Mouse (Mus musculus) right cerebral cortex, adult 2 months (tissue): Measurements from ENCODE around the gene St3gal6.

Source experiments
- DNase-seq, 2 experiments: peaks; one replicate each; pipeline ENCODE4 v3.0.0; 2021 to 2022; ENCODE audit warnings: low spot score in 2 of 2

Gene St3gal6

DNA sequence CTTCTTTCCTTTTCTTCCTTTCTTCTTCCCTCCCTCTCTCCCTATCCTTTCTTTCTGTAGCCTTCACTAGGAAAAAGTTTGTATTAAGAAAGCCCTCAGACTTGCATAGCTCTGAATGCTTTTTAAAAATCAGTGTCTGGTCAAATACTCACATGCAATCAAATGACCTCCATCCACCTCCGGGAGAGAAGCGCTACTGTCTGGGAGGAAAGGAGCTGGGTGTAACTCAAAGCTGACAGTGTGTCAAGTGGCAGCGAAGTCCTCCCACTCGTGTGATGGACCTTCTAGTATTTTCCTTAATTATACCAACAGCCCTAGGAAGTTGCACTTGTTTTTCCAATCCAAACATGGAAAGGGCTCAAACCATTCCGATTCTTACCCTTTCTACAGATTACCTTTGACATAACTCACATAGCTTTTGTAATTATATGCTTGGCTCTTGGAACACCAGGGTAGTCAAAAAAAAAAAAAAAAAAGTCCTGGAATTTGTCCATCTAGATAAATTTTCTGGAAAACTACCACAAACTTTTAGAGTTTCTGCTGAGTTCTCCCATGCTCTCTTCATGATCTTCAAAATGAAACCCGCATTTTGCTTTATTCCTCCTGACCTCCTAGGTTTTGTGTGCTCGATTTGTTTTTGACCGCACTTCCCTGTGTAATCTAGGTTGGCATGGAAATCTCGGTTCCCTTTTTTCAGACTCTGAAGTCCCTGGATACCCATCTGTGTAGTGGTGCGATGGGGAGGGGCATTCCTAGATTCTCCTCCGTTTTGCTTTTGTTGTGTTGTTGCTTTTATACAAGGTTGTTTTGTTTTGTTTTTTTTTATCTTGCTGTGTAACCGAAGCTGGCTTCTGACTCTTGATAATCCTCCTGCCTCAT lies at the start of gene St3gal6:
Gene St3gal6, minus strand, starts transcription at position 272 of the 879 bp plus-strand sequence.
- no peak for DNase-seq

DNA sequence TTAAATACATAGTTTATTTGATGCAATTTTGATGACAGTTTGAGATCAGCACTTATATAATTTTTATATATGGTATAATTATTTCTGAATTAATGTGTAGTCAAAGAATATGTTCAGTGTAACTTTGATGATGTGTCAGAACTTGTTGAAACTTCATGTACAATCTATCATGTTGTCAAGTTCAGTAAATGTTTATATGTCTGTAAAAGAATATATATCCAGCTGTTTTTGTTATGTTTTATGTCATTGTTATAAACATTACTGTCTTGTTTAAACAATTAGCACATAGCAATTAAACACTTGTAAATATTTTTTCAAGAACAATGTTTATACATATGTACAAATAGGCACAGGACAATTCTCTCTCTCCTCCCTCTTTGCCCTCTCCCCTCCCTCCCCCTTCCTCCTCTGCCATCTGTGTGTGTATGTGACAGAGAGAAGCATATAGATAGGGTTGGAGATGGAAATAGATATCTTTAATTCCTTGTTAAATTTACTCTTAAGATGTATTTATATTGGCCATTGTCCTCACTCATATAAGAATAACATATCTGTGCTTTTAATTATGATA lies 46.7 kb upstream of the St3gal6 start:
- DNase-seq, result no peak

DNA sequence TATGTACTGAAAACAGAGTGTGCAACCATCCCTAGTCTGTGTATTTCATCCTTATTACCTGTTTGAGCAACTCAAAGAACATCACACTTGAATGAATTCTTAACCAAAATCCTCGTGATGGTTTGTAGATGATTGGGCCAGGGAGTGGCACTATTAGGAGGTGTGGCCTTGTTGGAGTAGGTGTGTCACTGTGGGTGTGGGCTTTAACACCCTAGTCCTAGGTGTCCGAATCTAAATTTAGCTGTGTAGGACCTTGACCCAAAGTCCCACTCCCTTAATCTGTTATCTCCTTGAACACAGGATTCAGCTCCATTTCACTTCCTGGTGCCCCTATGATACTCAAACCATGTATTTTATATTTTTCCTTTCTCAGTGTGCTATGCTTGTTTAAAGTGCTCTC lies 37.2 kb upstream of the St3gal6 start:
- no peak for DNase-seq

DNA sequence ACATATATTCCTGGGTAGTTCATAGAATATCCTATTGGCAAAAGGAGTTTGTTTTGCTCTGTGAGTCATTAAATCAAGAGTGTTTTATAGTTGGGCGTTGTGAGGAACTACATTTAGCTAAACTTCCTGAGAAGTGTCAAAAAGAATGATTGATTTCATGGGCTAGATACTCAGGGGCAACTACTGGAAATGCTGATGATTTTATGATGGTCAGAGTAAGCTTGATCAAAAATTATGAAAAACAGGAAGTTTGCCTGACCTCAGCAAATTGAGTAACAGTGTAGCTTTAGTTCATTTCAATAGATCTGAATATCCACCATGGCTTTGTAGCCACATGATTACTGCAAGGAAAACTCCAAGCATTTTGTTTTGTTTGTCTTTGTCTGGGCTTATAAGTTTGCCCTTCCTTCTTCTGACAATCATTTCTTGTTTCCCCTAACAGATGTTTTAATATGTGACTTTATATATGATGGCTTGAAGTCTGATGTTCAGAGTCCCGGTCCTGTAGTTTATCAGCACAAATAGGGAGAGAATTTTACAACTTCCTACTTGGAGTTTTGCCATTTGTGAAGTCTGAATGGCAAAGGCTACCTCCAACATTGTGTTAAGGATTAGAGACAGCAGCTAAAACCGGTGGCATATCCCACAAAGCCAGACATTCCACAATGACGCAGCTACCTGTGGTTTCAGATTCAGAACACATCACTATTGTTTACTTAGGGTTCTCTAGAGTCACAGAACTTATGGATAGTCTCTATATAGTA lies 32.2 kb upstream of the St3gal6 start:
- DNase-seq, result no peak

DNA sequence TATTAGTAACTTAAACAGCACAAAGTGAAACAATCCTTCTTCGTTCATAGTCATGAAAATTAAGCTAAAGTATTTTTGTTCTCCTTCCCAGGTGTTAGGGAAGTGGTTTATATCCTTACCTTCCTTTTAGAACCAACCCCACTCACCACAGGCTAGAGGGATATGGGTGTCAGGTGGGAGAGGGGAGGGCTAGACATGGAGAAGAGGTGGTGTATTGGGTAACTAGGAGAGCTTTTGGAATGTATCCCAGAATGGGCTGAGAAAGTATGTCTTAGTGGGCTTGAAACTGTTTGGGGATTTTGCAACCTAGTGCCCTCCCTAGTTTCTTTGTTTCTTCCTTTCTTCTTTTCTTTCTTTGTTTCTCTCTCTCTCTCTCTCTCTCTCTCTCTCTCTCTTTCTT lies 30.6 kb upstream of the St3gal6 start:
- no peak for DNase-seq

DNA sequence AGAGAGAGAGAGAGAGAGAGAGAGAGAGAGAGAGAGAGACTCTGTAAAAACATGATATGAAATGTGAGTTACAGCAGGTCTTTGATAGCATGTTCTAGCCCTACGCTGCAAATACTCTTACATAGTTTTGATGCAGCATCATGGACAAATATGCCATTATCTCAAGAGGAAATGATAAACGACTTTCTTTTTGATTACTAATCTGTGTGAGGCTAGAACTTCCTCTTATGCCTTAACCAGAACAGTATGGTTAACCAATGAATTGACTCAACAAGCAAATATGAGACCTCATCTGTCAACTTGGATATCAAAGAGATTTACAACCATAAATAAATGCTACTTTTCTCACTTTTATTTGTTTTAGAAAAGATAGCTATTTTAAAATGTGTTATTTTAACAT lies 24.0 kb upstream of the St3gal6 start:
- DNase-seq, result no peak

DNA sequence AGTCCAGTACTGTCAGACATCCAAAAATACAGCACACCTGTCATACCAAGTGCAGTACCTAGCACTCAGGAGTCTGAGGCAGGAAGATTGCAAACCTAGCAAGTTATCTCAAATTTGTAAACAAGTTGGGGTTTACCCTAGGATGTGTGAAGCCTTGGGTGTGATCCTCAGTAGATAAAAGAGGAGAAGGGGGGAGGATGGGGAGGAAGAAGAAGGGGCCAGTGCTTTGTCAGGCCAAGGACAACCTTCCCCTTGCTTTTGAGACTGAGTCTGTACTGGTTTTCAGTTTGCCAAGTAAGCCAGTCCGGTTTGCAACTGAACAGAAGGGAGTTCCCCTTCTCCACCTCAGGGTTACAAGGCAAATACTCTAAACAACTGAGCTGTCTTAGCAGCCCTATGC lies 22.1 kb upstream of the St3gal6 start:
- DNase-seq, result no peak

DNA sequence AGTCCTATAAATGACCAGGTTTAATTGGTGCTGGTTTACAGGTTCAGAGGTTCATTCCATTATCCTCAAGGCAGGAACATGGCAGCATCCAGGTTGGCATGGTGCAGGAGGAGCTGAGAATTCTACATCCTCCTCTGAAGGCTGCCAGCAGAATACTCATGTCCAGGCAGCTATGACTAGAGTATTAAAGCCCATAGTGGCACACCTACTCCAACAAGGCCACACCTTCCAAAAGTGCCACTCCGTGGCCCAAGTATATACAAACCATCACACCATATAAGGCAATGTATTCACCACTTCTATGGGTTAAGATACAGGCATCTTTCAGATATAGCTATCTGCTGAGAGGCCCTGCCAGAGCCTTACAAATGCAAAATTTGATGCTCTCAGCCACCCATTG lies 15.4 kb upstream of the St3gal6 start:
- no peak for DNase-seq

DNA sequence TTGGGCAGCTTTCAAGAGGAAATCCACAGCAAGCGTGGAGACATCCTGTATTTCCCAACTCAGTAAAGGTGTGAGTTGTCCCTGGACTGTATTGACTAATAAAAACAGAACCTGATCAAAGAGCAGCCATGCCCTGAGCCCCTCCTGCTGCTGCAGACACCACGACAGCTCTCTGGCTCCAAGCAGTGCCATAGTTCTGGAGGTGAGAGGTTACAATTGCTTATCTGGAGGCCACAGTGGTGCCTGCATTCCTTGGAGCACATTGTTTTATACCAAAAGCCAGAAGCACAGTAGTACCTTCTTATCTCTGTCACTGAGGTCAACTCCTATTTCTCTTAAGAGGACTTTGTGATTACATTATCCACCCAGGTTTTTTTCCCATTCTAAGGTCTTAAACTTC lies 15.0 kb upstream of the St3gal6 start:
- no peak for DNase-seq

DNA sequence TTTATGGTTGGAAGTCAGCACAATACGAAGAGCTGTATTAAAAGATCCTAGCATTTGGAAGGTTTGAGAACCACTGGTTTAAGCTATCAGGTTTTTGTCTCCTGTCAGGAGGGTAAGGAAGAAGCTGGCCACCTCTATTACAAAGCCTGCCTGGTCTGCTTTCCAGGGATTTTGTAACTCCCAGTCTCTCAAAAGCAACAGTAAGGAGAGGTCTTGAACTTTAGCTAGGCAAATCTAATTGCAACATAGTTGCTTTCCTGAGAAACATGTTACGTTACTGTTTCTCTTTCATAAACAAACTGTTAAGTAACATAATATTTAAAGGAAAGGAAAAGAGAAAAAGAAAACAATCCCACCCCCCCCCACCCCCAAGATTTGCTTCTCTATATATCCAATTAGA lies 12.0 kb upstream of the St3gal6 start:
- no peak for DNase-seq

DNA sequence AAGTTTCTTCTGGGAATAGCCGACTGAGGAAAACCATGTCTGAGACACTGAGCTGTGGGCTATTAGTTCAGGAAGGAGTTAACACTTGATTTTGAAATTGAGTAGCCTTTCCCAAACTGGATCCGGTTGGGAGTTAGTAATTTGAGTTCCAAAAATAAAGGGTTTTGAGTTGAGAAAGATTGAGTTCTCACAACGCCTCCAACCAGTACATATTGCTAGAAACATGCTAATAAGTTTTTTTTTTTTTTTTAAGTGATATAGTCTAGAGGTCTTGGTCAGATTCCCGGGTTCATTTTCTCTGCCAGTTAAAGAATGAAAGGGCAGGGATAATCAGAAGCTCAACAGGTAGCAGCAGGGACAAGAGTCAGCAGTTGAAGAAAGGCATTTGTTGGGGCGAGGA lies 11.2 kb upstream of the St3gal6 start:
- DNase-seq, result no peak

DNA sequence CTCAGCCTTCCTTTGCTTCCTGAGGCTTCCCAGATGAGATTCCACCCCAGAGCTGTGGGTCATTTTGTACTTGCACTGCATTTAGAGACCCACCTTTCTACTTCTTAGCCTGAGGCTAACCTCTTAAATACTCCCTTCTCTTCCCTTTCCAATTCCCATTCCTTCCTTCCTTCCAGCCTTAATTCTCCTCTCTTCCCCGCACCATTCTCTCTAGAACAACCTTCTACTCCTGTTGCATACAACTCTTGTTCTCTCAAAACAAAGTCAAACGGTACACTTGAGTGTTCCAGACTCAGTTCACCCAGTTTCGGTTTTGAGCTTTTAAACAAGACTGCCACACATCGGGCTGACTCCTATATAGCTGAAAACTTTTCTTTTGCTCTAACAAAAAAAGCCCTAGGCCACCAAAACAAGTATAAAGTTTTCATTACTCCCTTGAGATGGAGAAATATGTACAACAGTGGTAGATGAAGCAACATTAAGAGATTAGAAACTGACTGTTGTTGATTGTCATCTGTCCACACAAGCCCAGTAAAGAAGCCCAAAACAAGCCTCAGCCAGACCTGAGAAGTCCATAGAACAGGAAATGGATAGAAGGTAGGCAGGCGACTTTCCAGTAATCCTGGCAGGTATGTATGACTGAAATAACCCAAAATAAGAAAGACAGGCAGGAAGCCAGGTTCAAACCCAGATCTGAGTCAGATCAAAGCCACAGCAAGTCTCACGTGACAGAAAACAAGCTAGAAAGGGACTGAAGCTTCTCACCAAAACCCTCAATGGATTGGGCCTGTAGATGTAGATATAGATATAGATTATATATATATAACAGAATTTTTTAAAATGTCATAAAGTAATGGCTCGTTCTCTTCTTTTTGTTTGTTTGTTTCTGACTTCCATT lies 10.5 kb upstream of the St3gal6 start:
- DNase-seq, result no peak

DNA sequence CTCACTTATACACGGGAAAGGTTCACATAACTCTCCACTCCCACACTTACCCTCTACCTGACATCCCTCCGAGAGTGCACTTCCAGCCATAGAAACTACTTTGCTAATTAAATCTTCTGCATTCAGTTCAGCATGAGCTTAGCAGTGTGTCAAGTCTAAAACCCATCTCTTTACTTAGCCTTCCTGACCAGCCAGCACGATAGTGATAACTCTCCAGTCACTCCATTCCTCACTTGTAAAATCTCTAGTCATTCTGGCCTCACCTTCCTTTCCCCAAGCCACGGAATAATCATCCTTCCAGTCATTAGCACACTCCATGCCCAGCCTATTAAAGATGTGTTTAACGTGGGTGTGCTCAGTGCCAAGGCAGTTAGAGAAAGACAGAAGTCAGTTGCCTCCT lies 9.7 kb upstream of the St3gal6 start:
- no peak for DNase-seq

DNA sequence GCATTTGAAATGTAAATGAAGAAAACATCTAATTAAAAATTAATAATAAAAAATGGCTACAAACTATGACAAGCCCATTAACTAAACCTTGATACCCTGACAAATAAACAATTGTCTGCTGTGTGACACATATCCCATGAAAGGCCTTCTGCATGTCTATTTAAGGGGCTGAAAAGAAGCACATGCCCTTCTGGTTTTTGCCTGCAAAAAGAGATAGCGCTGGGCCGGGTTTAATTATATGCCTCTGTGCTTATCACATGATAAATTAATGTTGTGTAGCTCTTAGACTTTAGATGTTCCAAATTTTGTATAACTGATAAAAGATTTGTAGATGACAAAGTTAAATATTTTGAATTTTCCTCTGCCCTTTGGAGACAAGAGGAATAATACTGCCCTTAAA lies 9.2 kb upstream of the St3gal6 start:
- no peak for DNase-seq

DNA sequence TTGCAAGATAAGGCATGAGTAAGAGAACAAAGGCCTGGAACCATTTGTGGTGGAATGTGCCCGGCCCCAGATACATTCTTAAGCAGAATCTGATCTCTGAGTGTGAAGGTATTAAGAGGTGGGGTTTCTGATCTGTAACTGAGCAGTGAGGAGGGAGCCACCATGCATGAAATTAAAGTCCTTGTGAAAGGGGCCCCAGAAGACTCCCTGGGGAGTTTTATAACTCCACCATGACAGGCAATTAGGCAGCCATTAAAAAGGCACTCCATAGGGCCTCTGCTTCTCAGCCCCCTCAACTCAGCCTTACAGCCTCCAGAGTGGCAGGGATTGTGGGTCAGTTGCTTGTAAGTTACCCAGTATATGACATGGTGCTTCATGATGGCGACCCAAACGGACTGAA lies 8.5 kb upstream of the St3gal6 start:
- no peak for DNase-seq

DNA sequence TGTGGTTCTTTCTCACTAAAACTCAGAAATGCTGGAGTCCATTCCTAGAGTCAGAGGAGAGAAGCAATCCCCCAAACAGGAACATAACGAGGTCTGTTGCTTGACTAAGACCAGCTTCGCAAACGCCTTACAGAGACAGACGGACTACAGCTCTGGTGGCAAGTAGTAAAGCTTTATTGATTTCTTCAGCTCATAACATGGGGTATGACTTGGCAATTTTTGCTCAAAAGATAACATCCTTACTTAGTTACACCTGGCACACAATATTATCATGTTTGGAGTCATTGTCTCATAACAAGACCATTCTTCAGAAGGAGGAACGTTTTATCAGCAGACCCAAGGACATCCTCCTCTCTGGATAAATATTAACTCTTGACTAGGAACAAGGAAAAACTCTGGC lies 3.8 kb upstream of the St3gal6 start:
- no peak for DNase-seq

DNA sequence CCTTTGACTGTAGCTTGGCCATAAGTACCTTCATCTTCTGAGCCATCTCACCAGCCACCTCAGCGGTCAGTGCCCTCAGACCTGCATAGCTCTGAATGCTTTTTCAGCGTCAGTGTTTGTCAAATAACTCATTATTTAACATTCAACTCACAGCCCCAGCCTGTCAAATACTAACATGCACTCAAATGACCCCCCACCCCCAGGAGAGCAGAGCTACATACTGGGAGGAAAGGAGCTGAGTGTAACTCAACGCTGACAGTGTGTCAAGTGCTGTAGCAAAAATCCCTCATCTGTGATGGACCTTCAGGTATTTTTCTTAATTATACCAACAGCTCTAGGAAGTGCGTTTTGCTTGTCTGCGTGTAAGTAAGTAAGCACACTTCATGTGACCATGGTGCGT lies 2.7 kb upstream of the St3gal6 start:
- DNase-seq, result no peak

DNA sequence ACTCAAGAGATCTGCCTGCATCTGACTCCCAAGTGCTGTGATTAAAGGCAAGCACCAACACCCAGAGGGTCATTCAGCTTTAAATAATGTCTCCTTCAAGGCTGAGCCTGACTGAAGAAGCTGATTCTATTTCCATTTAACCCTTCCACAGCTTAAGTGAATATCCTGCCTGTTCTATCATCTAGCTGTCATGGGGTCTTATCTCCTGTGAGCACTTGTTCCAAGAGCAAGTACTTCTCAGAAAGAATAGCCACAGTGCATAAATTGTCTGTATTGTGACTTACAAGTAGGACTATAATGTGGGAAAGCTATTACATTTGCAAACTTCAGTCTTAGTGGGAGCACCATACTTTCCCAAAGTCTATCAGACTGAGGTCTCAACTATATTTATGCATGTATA lies 1.8 kb upstream of the St3gal6 start:
- DNase-seq, result no peak

DNA sequence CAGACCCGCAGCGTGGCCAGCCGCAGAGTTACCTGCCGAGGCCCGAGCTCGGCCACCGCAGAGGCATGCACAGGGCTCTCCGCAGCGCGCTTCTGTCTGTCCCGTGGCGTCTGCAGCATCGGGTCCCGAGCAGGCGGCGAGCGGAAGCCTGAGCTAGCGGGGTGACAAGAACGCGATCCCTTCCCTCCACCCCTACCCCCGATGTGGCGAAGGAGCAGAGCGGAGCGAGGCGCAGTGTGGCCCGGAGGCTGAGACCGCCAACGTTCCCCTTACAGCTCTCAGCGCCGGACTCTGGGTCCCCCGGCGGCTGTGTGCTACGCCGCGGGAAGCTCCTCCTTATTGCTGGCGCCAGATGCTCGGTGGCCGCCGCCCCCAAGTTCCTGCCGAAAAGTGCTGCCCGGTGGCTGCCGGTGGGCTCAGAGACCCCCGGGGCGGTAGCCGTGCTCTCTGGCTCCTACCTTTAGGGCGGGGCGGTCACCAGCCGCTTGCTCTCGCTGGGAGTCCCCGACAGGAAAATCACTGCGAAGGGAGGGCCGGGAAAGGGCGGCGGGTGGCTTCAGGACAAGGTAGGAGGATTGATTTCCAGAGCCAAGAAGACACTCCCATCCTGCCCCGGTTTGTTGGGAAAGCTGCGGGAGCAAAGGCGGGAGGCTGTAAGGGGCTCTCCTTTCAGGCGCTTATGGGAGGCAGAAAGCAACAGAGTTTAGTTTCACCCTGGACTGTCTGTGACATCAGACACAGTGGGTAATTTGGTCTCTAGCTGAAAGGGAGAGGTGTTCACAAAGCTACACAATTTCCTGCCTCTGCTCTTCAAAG lies 791 bp downstream of the St3gal6 start:
- peak; percentile 52 to 61 for DNase-seq

DNA sequence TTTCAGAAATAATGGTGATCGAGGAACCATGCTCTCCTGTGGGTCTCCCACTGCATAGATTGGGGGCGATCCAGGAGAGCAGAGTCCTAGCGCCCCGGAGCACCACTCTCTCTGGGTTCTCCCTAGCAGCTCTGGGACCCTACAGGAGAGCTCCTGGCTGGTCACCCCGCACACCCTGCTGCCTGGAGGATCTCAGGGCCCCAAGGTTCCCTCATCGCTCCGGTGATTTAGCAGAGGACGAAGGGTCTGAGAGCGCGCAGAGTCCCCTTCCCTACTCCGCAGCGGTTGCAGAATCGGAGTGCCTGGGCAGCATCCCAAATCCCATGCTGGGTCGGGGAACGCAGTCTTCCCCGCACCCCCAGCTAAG lies 1.4 kb downstream of the St3gal6 start:
- DNase-seq, result no peak

DNA sequence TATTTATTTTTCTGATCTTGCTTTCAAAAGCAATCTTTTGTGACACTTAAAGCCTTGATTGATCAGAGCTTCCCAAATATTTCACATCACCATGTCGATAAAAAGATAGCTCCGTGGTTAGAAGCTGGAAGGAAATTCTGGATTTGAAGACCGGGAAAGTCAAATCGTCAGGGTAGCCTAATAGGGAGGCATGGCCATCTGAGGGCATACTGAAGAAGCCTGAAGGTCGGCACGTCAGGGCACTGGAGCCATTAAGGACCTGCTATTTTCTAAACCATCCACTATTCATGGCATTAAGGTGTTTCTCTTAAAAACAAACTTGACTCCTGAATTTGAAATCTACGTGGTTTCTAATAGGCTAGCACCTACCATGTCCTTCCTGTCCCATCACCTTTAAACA lies 2.1 kb downstream of the St3gal6 start:
- no peak for DNase-seq
